ENCODE assay signal across 15 mouse cellular contexts in genomic region chr19:37523280-37524062, GRCm38 (mm10). TPM values are rescaled to one million over a fixed set of nuclear protein-coding genes. Genes with fewer than 3 reads are reported as not detected.
DNase-seq lines count a peak whose midpoint lies in the region; ATAC-seq and TF ChIP-seq lines count a peak whose summit lies in the region.
"Had no signal": no experiment of that assay in that cellular context is flagged by ENCODE, and none has a peak within 500 bp of the region (broad histone marks: within the 10 kb centered on the region; RNA-seq: fewer than 3 reads in every experiment).

No protein-coding gene starts in this region.

- dilution Hi-C loops in CH12.LX (cut with MboI; ENCODE audit: extremely low pct_ligation_motif_present, extremely low pct_unique_long_range_greater_than_20kb, low sequenced_read_pairs) = no loop called here

- no peak overlapping the region for H3K27ac ChIP-seq in kidney, postnatal 0 days
- H3K27ac ChIP-seq in CH12.LX (ENCODE audit: insufficient read depth, low read depth) = 0 out of 2 replicates have a peak overlapping the region, but pooled peaks have one; percentile 25
- H3K27ac ChIP-seq: limb, embryonic 12.5 days had no signal

- TF ChIP-seq RAD21 in CH12.LX (IDR thresholded peaks at IDR 0.05; ENCODE audit: low read depth, low read length) = no peak

- H3K9me3 ChIP-seq in kidney, postnatal 0 days (replicated peaks; ENCODE audit: low read length) = no peaks in the 10 kb centered on the region
- no peaks in the 10 kb centered on the region for H3K9me3 ChIP-seq in CH12.LX (replicated peaks; ENCODE audit: low read length)
- H3K9me3 ChIP-seq: limb, embryonic 12.5 days had no signal

- TF ChIP-seq CTCF in kidney, postnatal 0 days (IDR thresholded peaks at IDR 0.05; ENCODE audit: low read depth) = no peak
- TF ChIP-seq CTCF in CH12.LX (conservative IDR thresholded peaks at IDR 0.05 in 1 of 2, IDR thresholded peaks at IDR 0.05 in 1 of 2; ENCODE audit: low read depth in 2 of 2, low read length in 2 of 2) = no peak

- no peaks in the 10 kb centered on the region for H3K36me3 ChIP-seq in kidney, postnatal 0 days (ENCODE audit: insufficient read depth, low read length)
- no peaks in the 10 kb centered on the region for H3K36me3 ChIP-seq in CH12.LX (replicated peaks in 1 of 2; ENCODE audit: control insufficient read depth in 1 of 2, insufficient read depth in 1 of 2, low read length in 1 of 2)
- H3K36me3 ChIP-seq: limb, embryonic 12.5 days had no signal

- no peak for DNase-seq in kidney, postnatal 0 days (ENCODE audit: low spot score)
- DNase-seq in kidney, adult 9 months = no peak
- peak; percentile 74 for DNase-seq in CH12.LX (ENCODE audit: extremely low read depth)
- DNase-seq in induced T-regulatory cell, adult 2 months (ENCODE audit: low read depth) = peak; percentile 67
- DNase-seq in naive thymus-derived CD4-positive, alpha-beta T cell, adult 2 months (ENCODE audit: low read depth) = peak; percentile 46
- no peak for DNase-seq in adrenal gland, adult 8-10 months
- no peak for DNase-seq in urinary bladder, postnatal 25 days (ENCODE audit: low spot score)
- DNase-seq in urinary bladder, postnatal 4 days (ENCODE audit: low spot score in 2 of 2) = no peak
- DNase-seq: adrenal gland, postnatal 14 days; cerebellum, postnatal 14 days; gastrocnemius, postnatal 10 days; layer of hippocampus, adult 9-11 months; thymus, adult 2 months had no signal

- no peak for ATAC-seq in kidney, postnatal 0 days (replicated peaks; ENCODE audit: low FRiP score, low read depth)
- ATAC-seq: intestine, embryonic 16.5 days had no signal

- no peak overlapping the region for H3K4me3 ChIP-seq in kidney, postnatal 0 days (replicated peaks; ENCODE audit: low read depth, low read length)
- peak overlapping the region; percentile 17 to 49 (median 34) for H3K4me3 ChIP-seq in CH12.LX (replicated peaks in 1 of 3; ENCODE audit: low read depth in 2 of 3, low read length in 2 of 3, poor library complexity in 1 of 3)
- H3K4me3 ChIP-seq: limb, embryonic 12.5 days had no signal

- no peak overlapping the region for H3K9ac ChIP-seq in kidney, postnatal 0 days (ENCODE audit: low read depth, low read length)
- peak overlapping the region; percentile 53 for H3K9ac ChIP-seq in CH12.LX (ENCODE audit: insufficient read depth, low read depth)
- H3K9ac ChIP-seq: limb, embryonic 12.5 days had no signal

- in situ Hi-C loops in CH12.LX (cut with MboI; ENCODE audit: low pct_ligation_motif_present, low pct_unique_long_range_greater_than_20kb, low sequenced_read_pairs) = no loop called here

- H3K27me3 ChIP-seq in kidney, postnatal 0 days (ENCODE audit: insufficient read depth, low read length) = no peaks in the 10 kb centered on the region
- H3K27me3 ChIP-seq in CH12.LX (replicated peaks) = peaks cover 1% of the 10 kb centered on the region
- H3K27me3 ChIP-seq: limb, embryonic 12.5 days had no signal

- no peaks in the 10 kb centered on the region for H3K4me1 ChIP-seq in kidney, postnatal 0 days (replicated peaks; ENCODE audit: insufficient read depth, low read length)
- peaks cover 5 to 45% of the 10 kb centered on the region in 2 experiments; a peak in 3 of 4 replicates for H3K4me1 ChIP-seq in CH12.LX (ENCODE audit: control insufficient read depth in 1 of 2, insufficient read depth in 2 of 2)
- H3K4me1 ChIP-seq: limb, embryonic 12.5 days had no signal

- 0 out of 2 replicates have a peak overlapping the region, but pooled peaks have one; percentile 19 for H3K4me2 ChIP-seq in kidney, postnatal 0 days (ENCODE audit: low read length)
- peak overlapping the region; percentile 100 for H3K4me2 ChIP-seq in CH12.LX (ENCODE audit: insufficient read depth, low read depth, poor library complexity, severe bottlenecking)
- H3K4me2 ChIP-seq: limb, embryonic 12.5 days had no signal

- 64% methylated on average over 15 of the region's 15 CpGs for WGBS in kidney, postnatal 0 days

- no peaks in the 10 kb centered on the region for H3K79me2 ChIP-seq in CH12.LX (replicated peaks; ENCODE audit: control insufficient read depth, extremely low read depth, insufficient read depth, poor library complexity, severe bottlenecking)

- TF ChIP-seq POLR2A in CH12.LX (IDR thresholded peaks at IDR 0.05; ENCODE audit: low read depth, low read length) = no peak

- TF ChIP-seq EP300 in CH12.LX (IDR thresholded peaks at IDR 0.05; ENCODE audit: low read length) = peak; percentile 90

TF ChIP-seq in CH12.LX, 34 proteins besides CTCF, POLR2A, EP300 and RAD21:
- TF ChIP-seq BHLHE40 (IDR thresholded peaks at IDR 0.05; ENCODE audit: low read depth, low read length) = peak; percentile 65
- no peak for TF ChIP-seq NELFE (IDR thresholded peaks at IDR 0.05; ENCODE audit: low read depth, low read length)
- TF ChIP-seq MEF2A (IDR thresholded peaks at IDR 0.05; ENCODE audit: borderline replicate concordance, low read depth, low read length) = peak; percentile 40; the same call in 1 of the 2 replicates
- 0 out of 2 replicates have a peak, but pooled peaks have one; percentile 17 for TF ChIP-seq MYC (IDR thresholded peaks at IDR 0.05; ENCODE audit: low read depth, low read length)
- TF ChIP-seq E2F4 (IDR thresholded peaks at IDR 0.05; ENCODE audit: insufficient replicate concordance, low read depth, low read length) = no peak
- peak; percentile 51; the same call in 1 of the 2 replicates for TF ChIP-seq MAX (IDR thresholded peaks at IDR 0.05; ENCODE audit: low read length)
- no peak for TF ChIP-seq ETS1 (conservative IDR thresholded peaks at IDR 0.05; ENCODE audit: low read depth, low read length)
- TF ChIP-seq IRF4 (IDR thresholded peaks at IDR 0.05; ENCODE audit: low read depth, low read length) = peak; percentile 92
- no peak for TF ChIP-seq ZMIZ1 (IDR thresholded peaks at IDR 0.05; ENCODE audit: low read depth, low read length)
- no peak; the same call in 1 of the 2 replicates for TF ChIP-seq TCF12 (IDR thresholded peaks at IDR 0.05; ENCODE audit: low read depth, low read length)
- no peak; the same call in 1 of the 2 replicates for TF ChIP-seq JUN (IDR thresholded peaks at IDR 0.05; ENCODE audit: insufficient read depth, low read depth, low read length)
- no peak for TF ChIP-seq POLR2AphosphoS2 (IDR thresholded peaks at IDR 0.05; ENCODE audit: low read depth, low read length)
- no peak for TF ChIP-seq UBTF (IDR thresholded peaks at IDR 0.05; ENCODE audit: low read depth, low read length)
- TF ChIP-seq ZNF384 (IDR thresholded peaks at IDR 0.05; ENCODE audit: low read depth, low read length) = no peak
- no peak for TF ChIP-seq CHD2 (IDR thresholded peaks at IDR 0.05; ENCODE audit: low read length)
- TF ChIP-seq RCOR1 (conservative IDR thresholded peaks at IDR 0.05; ENCODE audit: low read depth, low read length) = no peak
- TF ChIP-seq GABPA (IDR thresholded peaks at IDR 0.05; ENCODE audit: insufficient replicate concordance, low read depth, low read length) = no peak
- no peak for TF ChIP-seq CHD1 (IDR thresholded peaks at IDR 0.05; ENCODE audit: low read depth, low read length)
- TF ChIP-seq ELF1 (IDR thresholded peaks at IDR 0.05; ENCODE audit: low read depth, low read length) = no peak
- TF ChIP-seq USF1 (IDR thresholded peaks at IDR 0.05; ENCODE audit: low read depth, low read length) = no peak
- TF ChIP-seq NRF1 (IDR thresholded peaks at IDR 0.05; ENCODE audit: low read depth, low read length) = no peak
- 0 out of 2 replicates have a peak, but pooled peaks have one; percentile 26 for TF ChIP-seq MAZ (IDR thresholded peaks at IDR 0.05; ENCODE audit: low read depth, low read length)
- no peak; the same call in 1 of the 2 replicates for TF ChIP-seq HCFC1 (IDR thresholded peaks at IDR 0.05; ENCODE audit: low read depth, low read length)

RNA-seq across cellular contexts. Expression of gene Exoc6, which starts 26.7 kb away (rescaled TPM):
- polyA plus RNA-seq in kidney, postnatal 0 days (2015; fragmentation: Nextera tagmentation; extraction: Ambion mirVana) = 28.1 and 29.9 TPM in 2 replicates
- 6.8 and 8.0 TPM in 2 replicates for total RNA-seq in CH12.LX (2012; rRNA removed)
- total RNA-seq in CH12.LX (2014; rRNA removed) = 18.5 and 18.7 TPM in 2 replicates
- polyA plus RNA-seq in CH12.LX (2012; ENCODE audit: insufficient read length, low read depth) = 10.8 and 12.1 TPM in 2 replicates
- 10 to 100 TPM; 18.7 to 26.7 (median 22.0) TPM for total RNA-seq in adrenal gland, adult 8-10 months (2022)

Comparison
In these comparisons a context has a peak if more than half of its experiments do, and no peak if none do; other contexts are left out.
1. DNase-seq: peak in CH12.LX (single experiment), induced T-regulatory cell, adult 2 months (single experiment) and naive thymus-derived CD4-positive, alpha-beta T cell, adult 2 months (single experiment); none in kidney, postnatal 0 days (single experiment), kidney, adult 9 months (single experiment), adrenal gland, adult 8-10 months (single experiment), urinary bladder, postnatal 25 days (single experiment) and urinary bladder, postnatal 4 days (0 of 2).